Mouse (Mus musculus) megakaryocyte, embryonic 14.5 days (primary cell): ENCODE data around the gene Myd88. TPM values are rescaled to one million over a fixed set of nuclear protein-coding genes. Genes with fewer than 3 reads are reported as not detected.
A peak's percentile ranks its signal among the peaks of the same experiment; 100 is the strongest.

ENCODE experiments used
- H3K27me3 ChIP-seq: replicated peaks from 2 replicates; pipeline ENCODE3; 2012; ENCODE audit warnings: inconsistent platforms
- H3K36me3 ChIP-seq: replicated peaks from 2 replicates; pipeline ENCODE3; 2012; ENCODE audit warnings: low read length, inconsistent platforms, mixed read lengths
- H3K4me1 ChIP-seq: 2 replicates; pipeline ENCODE4 v1.6.1; 2012; ENCODE audit warnings: inconsistent platforms
- H3K4me3 ChIP-seq: replicated peaks from 2 replicates; pipeline ENCODE3; 2012; ENCODE audit warnings: moderate library complexity, mild to moderate bottlenecking, inconsistent platforms
- H3K9me3 ChIP-seq: 2 replicates; pipeline ENCODE4 v1.6.1; 2012; ENCODE audit warnings: inconsistent platforms
- FLI1 ChIP-seq: IDR thresholded peaks from 2 replicates; pipeline ENCODE4 v1.6.1; 2012; ENCODE audit warnings: low read length, inconsistent platforms, mixed read lengths
- GATA1 ChIP-seq: IDR thresholded peaks from 3 replicates; pipeline ENCODE4 v1.6.1; 2012; ENCODE audit warnings: mixed read lengths, low read length, inconsistent platforms, borderline replicate concordance
- polyA plus RNA-seq: library from polyadenylated mRNA; stranded (reverse); fragments of >175 nt; gene quantifications from 2 replicates; pipeline ENCODE4 v1.2.3, GENCODE M21; 2012; ENCODE audit warnings: low replicate concordance; ENCODE audit not compliant: insufficient read depth

Myd88 gene
- polyA plus RNA-seq, 1 experiment, result 38.2 TPM

GRCm38 (mm10) chr9:119313096-119313495 lies 28.1 kb downstream of the Myd88 start:
- Histone ChIP-seq H3K36me3 (peaks cover 23% of the 10 kb centered on the region), H3K27me3 (no peaks in the 10 kb centered on the region)

GRCm38 (mm10) chr9:119309067-119309466 lies 32.1 kb downstream of the Myd88 start:
- no peak for TF ChIP-seq GATA1
- no peak for TF ChIP-seq FLI1
- Histone ChIP-seq H3K9me3 (no peaks in the 10 kb centered on the region), H3K27me3 (no peaks in the 10 kb centered on the region), H3K4me1 (peaks cover 51% of the 10 kb centered on the region), H3K36me3 (peaks cover 37% of the 10 kb centered on the region), H3K4me3 (no peak overlapping the region)

More at GRCm38 (mm10) chr9:119313096-119313495, 28.1 kb downstream of the Myd88 start:
- peak overlapping the region; percentile 7 for H3K4me3 ChIP-seq
- no peaks in the 10 kb centered on the region for H3K9me3 ChIP-seq
- TF ChIP-seq GATA1 (no peak), FLI1 (no peak)
- peaks cover 71% of the 10 kb centered on the region for H3K4me1 ChIP-seq

GRCm38 (mm10) chr9:119305863-119306262 lies 35.3 kb downstream of the Myd88 start:
- peaks cover 58% of the 10 kb centered on the region for H3K36me3 ChIP-seq
- no peaks in the 10 kb centered on the region for H3K9me3 ChIP-seq
- no peaks in the 10 kb centered on the region for H3K27me3 ChIP-seq
- TF ChIP-seq GATA1 (no peak), FLI1 (no peak)
- H3K4me3 ChIP-seq, result no peak overlapping the region
- peaks cover 27% of the 10 kb centered on the region for H3K4me1 ChIP-seq

- Histone ChIP-seq H3K4me1 (0 out of 2 replicates have a peak, but pooled peaks cover 13% of the 10 kb centered on the region), H3K27me3 (no peaks in the 10 kb centered on the region), H3K4me3 (no peak overlapping the region), H3K36me3 (peaks cover 92% of the 10 kb centered on the region), H3K9me3 (no peaks in the 10 kb centered on the region)
- TF ChIP-seq FLI1, result no peak
- TF ChIP-seq GATA1, result no peak
Observed at GRCm38 (mm10) chr9:119298563-119298962, 42.6 kb downstream of the Myd88 start.

- 0 out of 2 replicates have a peak, but pooled peaks cover 13% of the 10 kb centered on the region for H3K4me1 ChIP-seq
- peaks cover 88% of the 10 kb centered on the region for H3K36me3 ChIP-seq
- H3K27me3 ChIP-seq, result no peaks in the 10 kb centered on the region
- TF ChIP-seq FLI1 (no peak), GATA1 (no peak)
- H3K9me3 ChIP-seq, result no peaks in the 10 kb centered on the region
- no peak overlapping the region for H3K4me3 ChIP-seq
Observed at GRCm38 (mm10) chr9:119297696-119298095, 43.5 kb downstream of the Myd88 start.

- Histone ChIP-seq H3K4me3 (no peak overlapping the region), H3K4me1 (peaks cover 21% of the 10 kb centered on the region), H3K27me3 (no peaks in the 10 kb centered on the region), H3K9me3 (no peaks in the 10 kb centered on the region), H3K36me3 (peaks cover 81% of the 10 kb centered on the region)
- no peak for TF ChIP-seq GATA1
- TF ChIP-seq FLI1, result no peak
Observed at GRCm38 (mm10) chr9:119290791-119291190, 50.4 kb downstream of the Myd88 start.

Other genes starting within 250 kb of the Myd88 start
- 1.5 TPM in 1 of 2 replicates, not detected in the other for gene Plcd1, start 247.9 kb downstream of the Myd88 start, polyA plus RNA-seq
- not detected in 2 replicates for gene Dlec1, start 238.9 kb downstream of the Myd88 start, polyA plus RNA-seq
- gene Acaa1b, start 184.3 kb downstream of the Myd88 start, polyA plus RNA-seq, result 1.5 TPM in 1 of 2 replicates, not detected in the other
- not detected in 2 replicates for gene Gm47289, start 182.2 kb downstream of the Myd88 start, polyA plus RNA-seq
- gene Slc22a13, start 132.3 kb downstream of the Myd88 start, polyA plus RNA-seq, result not detected in 2 replicates
- 5.3 and 8.2 TPM in 2 replicates for gene Oxsr1, start 19.0 kb downstream of the Myd88 start, polyA plus RNA-seq
- 77.2 and 206 TPM in 2 replicates for gene Acaa1a, start 1.7 kb downstream of the Myd88 start, polyA plus RNA-seq
- gene Xylb, start 16.0 kb upstream of the Myd88 start, polyA plus RNA-seq, result 0.09 and 0.70 TPM in 2 replicates
- not detected in 2 replicates for gene Slc22a14, start 24.1 kb upstream of the Myd88 start, polyA plus RNA-seq
- gene Acvr2b, start 60.7 kb upstream of the Myd88 start, polyA plus RNA-seq, result 0.81 and 0.87 TPM in 2 replicates
- 0.72 TPM in 1 of 2 replicates, not detected in the other for gene Exog, start 103.5 kb upstream of the Myd88 start, polyA plus RNA-seq
- gene Scn5a, start 237.6 kb upstream of the Myd88 start, polyA plus RNA-seq, result 0.04 TPM in 1 of 2 replicates, not detected in the other